Mouse (Mus musculus): ENCODE results near the gene Ptcd2.
"Not testable (repeated sequence)": the region's sequence is repeated elsewhere in the genome, so short reads cannot be mapped to it uniquely, and the experiment has no call there.

Ptcd2 gene

GRCm38 (mm10) chr13:99355072-99355471 is 10.6 kb upstream of the Ptcd2 start:
- no peak for DNase-seq

- no peak for DNase-seq
These were observed 9.0 kb upstream of the Ptcd2 start for GRCm38 (mm10) chr13:99353490-99353851.

- DNase-seq: peak; percentile 87
These were observed 8.4 kb upstream of the Ptcd2 start for GRCm38 (mm10) chr13:99352758-99353489.

GRCm38 (mm10) chr13:99351596-99351995 is 7.1 kb upstream of the Ptcd2 start:
- no peak for DNase-seq

GRCm38 (mm10) chr13:99351186-99351585 is 6.7 kb upstream of the Ptcd2 start:
- DNase-seq: no peak

GRCm38 (mm10) chr13:99350009-99350408 is 5.5 kb upstream of the Ptcd2 start:
- DNase-seq: no peak

GRCm38 (mm10) chr13:99343876-99344598 is 468 bp downstream of the Ptcd2 start:
- DNase-seq: no peak

- no peak for DNase-seq
These were observed 3.0 kb downstream of the Ptcd2 start for GRCm38 (mm10) chr13:99341504-99341903.

GRCm38 (mm10) chr13:99337510-99337909 is 7.0 kb downstream of the Ptcd2 start:
- no peak for DNase-seq

GRCm38 (mm10) chr13:99331255-99331654 is 13.2 kb downstream of the Ptcd2 start:
- no peak for DNase-seq

- DNase-seq: not testable (repeated sequence)
These were observed 20.2 kb downstream of the Ptcd2 start for GRCm38 (mm10) chr13:99324337-99324685.

- no peak for DNase-seq
These were observed 20.7 kb downstream of the Ptcd2 start for GRCm38 (mm10) chr13:99323632-99324336.

GRCm38 (mm10) chr13:99322915-99323314 is 21.6 kb downstream of the Ptcd2 start:
- DNase-seq: not testable (repeated sequence)

GRCm38 (mm10) chr13:99320453-99320852 is 24.1 kb downstream of the Ptcd2 start:
- no peak for DNase-seq

- peak; percentile 83 for DNase-seq
These were observed 27.4 kb downstream of the Ptcd2 start for GRCm38 (mm10) chr13:99317058-99317457.

- DNase-seq: no peak
These were observed 28.1 kb downstream of the Ptcd2 start for GRCm38 (mm10) chr13:99316366-99316765.

- DNase-seq: no peak
These were observed 29.8 kb downstream of the Ptcd2 start for GRCm38 (mm10) chr13:99314657-99315181.

- DNase-seq: no peak
These were observed 30.4 kb downstream of the Ptcd2 start for GRCm38 (mm10) chr13:99314098-99314497.

- DNase-seq: no peak
These were observed 36.1 kb downstream of the Ptcd2 start for GRCm38 (mm10) chr13:99308393-99308792.

GRCm38 (mm10) chr13:99307930-99308359 is 36.6 kb downstream of the Ptcd2 start:
- no peak for DNase-seq

GRCm38 (mm10) chr13:99306164-99306563 is 38.3 kb downstream of the Ptcd2 start:
- DNase-seq: no peak

- DNase-seq: no peak
These were observed 39.3 kb downstream of the Ptcd2 start for GRCm38 (mm10) chr13:99305186-99305585.

GRCm38 (mm10) chr13:99304365-99304764 is 40.1 kb downstream of the Ptcd2 start:
- peak; percentile 11 for DNase-seq

- DNase-seq: peak; percentile 59
These were observed 40.7 kb downstream of the Ptcd2 start for GRCm38 (mm10) chr13:99303846-99304245.
